Mouse (Mus musculus): ENCODE measurements around the gene Gm21883. TPM values are rescaled to one million over a fixed set of nuclear protein-coding genes. Genes with fewer than 3 reads are reported as not detected.
"Not testable (repeated sequence)": the region's sequence is repeated elsewhere in the genome, so short reads cannot be mapped to it uniquely, and the experiment has no call there.

Gene Gm21883
- polyA plus RNA-seq (2014; fragmentation: Nextera tagmentation; extraction: Ambion mirVana) = not detected in 2 replicates

DNA sequence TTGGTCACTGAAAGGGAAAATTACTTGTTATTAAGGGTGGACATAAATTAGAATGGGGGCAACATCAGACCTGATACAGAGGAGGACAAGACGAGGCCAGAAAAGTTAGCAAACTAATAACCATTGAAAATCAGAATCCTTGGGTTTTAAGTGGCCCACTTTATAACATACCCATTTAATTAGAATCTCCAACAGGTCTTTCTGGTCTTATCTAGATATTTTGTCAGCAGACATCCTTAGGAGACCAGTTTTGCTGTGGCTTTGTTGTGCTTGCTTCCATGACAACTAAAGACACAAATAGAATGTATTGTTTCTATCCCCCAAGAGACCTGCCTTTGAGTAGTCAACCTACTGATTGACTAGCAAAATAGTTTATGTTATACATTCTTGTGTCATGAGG is at the start of gene Gm21883:
Gm21883 (minus strand) TSS at position 101 of the 400 bp plus-strand sequence.
- not testable (repeated sequence) for H3K4me3 ChIP-seq (ENCODE audit: low read depth, low read length); H3K27ac ChIP-seq (ENCODE audit: low read depth, low read length); H3K27me3 ChIP-seq (replicated peaks; ENCODE audit: control insufficient read depth, insufficient read depth, low read length); H3K9me3 ChIP-seq (replicated peaks; ENCODE audit: control insufficient read depth, low read length); H3K36me3 ChIP-seq (ENCODE audit: control insufficient read depth, insufficient read depth, low read length); DNase-seq (ENCODE audit: low spot score); ATAC-seq; H3K9ac ChIP-seq (ENCODE audit: low read length); H3K4me1 ChIP-seq (ENCODE audit: control insufficient read depth, insufficient read depth, low read length); H3K4me2 ChIP-seq (ENCODE audit: low read length)
- WGBS = no CpG with 5 or more reads among the region's 1 CpGs

- not testable (repeated sequence) for H3K36me3 ChIP-seq (ENCODE audit: control insufficient read depth, insufficient read depth, low read length); ATAC-seq; DNase-seq (ENCODE audit: low spot score); H3K4me2 ChIP-seq (ENCODE audit: low read length); H3K27ac ChIP-seq (ENCODE audit: low read depth, low read length); H3K27me3 ChIP-seq (replicated peaks; ENCODE audit: control insufficient read depth, insufficient read depth, low read length); H3K4me1 ChIP-seq (ENCODE audit: control insufficient read depth, insufficient read depth, low read length); H3K9ac ChIP-seq (ENCODE audit: low read length); H3K4me3 ChIP-seq (ENCODE audit: low read depth, low read length); H3K9me3 ChIP-seq (replicated peaks; ENCODE audit: control insufficient read depth, low read length)
- WGBS = 87% methylated on average over 1 of the region's 2 CpGs
These were observed 44.7 kb upstream of the Gm21883 start, which contains the start of gene Spin2e for GRCm38 (mm10) chrX:31618820-31619219. Gene Spin2e, minus strand, starts transcription at chrX:31618920.

Other genes with a start within 250 kb of the Gm21883 start
- gene Btbd35f26, start 237.8 kb downstream of the Gm21883 start, polyA plus RNA-seq (2014; fragmentation: Nextera tagmentation; extraction: Ambion mirVana) = not detected in 2 replicates
- not detected in 2 replicates for gene Btbd35f19, start 190.4 kb downstream of the Gm21883 start, polyA plus RNA-seq (2014; fragmentation: Nextera tagmentation; extraction: Ambion mirVana)
- not detected in 2 replicates for gene Spin2e, start 44.6 kb upstream of the Gm21883 start, polyA plus RNA-seq (2014; fragmentation: Nextera tagmentation; extraction: Ambion mirVana)
- not detected in 2 replicates for gene Btbd35f25, start 142.9 kb upstream of the Gm21883 start, polyA plus RNA-seq (2014; fragmentation: Nextera tagmentation; extraction: Ambion mirVana)